Mouse (Mus musculus) E14TG2a.4 (cell line): ENCODE data around the gene Stard5.

ENCODE experiments used
- CTCF ChIP-seq: conservative IDR thresholded peaks from 2 replicates; pipeline ENCODE4 v1.5.1; 2014; ENCODE audit warnings: low read length
- NANOG ChIP-seq: IDR thresholded peaks from 2 replicates; pipeline ENCODE4 v1.6.1; 2014; ENCODE audit warnings: borderline replicate concordance, low read length, mixed read lengths

DNA sequence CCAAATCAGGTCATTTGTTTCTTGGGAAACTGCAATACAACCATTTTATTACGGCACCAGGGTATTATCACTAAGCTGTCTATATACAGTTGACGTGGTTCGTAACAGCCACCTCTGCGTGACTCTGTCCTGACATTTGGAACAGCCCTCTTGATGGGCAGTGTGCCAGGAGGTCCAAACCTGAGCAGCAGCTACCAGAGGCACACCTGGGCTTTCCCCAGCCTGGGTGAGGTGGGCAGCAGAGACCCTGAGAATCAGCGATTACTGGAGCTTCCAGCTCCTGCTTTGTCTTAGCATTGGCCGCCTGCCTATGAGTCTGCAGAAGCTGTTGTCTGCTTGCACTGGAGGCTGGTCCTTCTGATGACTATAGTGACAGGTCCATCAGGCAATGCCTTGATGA, 11.8 kb downstream of the Stard5 start:
- no peak for TF ChIP-seq CTCF
- TF ChIP-seq NANOG = no peak
